Mouse (Mus musculus) fat pad, adult 2 months (tissue): ENCODE results near the gene AC131692.1.
"Not testable (repeated sequence)": the region's sequence is repeated elsewhere in the genome, so short reads cannot be mapped to it uniquely, and the experiment has no call there.

Experiments
- DNase-seq: peaks from one replicate; pipeline ENCODE4 v3.0.0-alpha.2; 2011; ENCODE audit warnings: low read depth, low spot score; ENCODE audit errors: extremely low read depth

Gene AC131692.1

GRCm38 (mm10) chr19:6117346-6117985, 23.2 kb downstream of the AC131692.1 start:
- no peak for DNase-seq

- DNase-seq = peak; percentile 58
Observed at GRCm38 (mm10) chr19:6117986-6118676, 23.9 kb downstream of the AC131692.1 start, which contains the start of gene Sac3d1. Gene Sac3d1 (minus strand): TSS chr19:6118650.

GRCm38 (mm10) chr19:6118677-6119185, 24.5 kb downstream of the AC131692.1 start:
- DNase-seq = no peak

- no peak for DNase-seq
Observed at GRCm38 (mm10) chr19:6121761-6122160, 27.5 kb downstream of the AC131692.1 start.

GRCm38 (mm10) chr19:6123330-6123729, 29.1 kb downstream of the AC131692.1 start:
- no peak for DNase-seq

- DNase-seq = no peak
Observed at GRCm38 (mm10) chr19:6124898-6125297, 30.7 kb downstream of the AC131692.1 start.

GRCm38 (mm10) chr19:6126289-6126688, 32.1 kb downstream of the AC131692.1 start:
- DNase-seq = no peak

GRCm38 (mm10) chr19:6126789-6127580, 32.8 kb downstream of the AC131692.1 start:
- DNase-seq = no peak

- DNase-seq = peak; percentile 88
Observed at GRCm38 (mm10) chr19:6127760-6128341, 33.6 kb downstream of the AC131692.1 start, which contains the start of gene Snx15. Gene Snx15 (minus strand): TSS chr19:6128304.

- DNase-seq = not testable (repeated sequence)
Observed at GRCm38 (mm10) chr19:6130414-6131128, 36.4 kb downstream of the AC131692.1 start.

GRCm38 (mm10) chr19:6132171-6132827, 38.1 kb downstream of the AC131692.1 start:
- DNase-seq = no peak

- DNase-seq = not testable (repeated sequence)
Observed at GRCm38 (mm10) chr19:6133197-6133596, 39.0 kb downstream of the AC131692.1 start.

- DNase-seq = no peak
Observed at GRCm38 (mm10) chr19:6136397-6136796, 42.2 kb downstream of the AC131692.1 start.

- no peak for DNase-seq
Observed at GRCm38 (mm10) chr19:6139701-6140100, 45.5 kb downstream of the AC131692.1 start.

GRCm38 (mm10) chr19:6140374-6140677, 46.1 kb downstream of the AC131692.1 start:
- no peak for DNase-seq

GRCm38 (mm10) chr19:6140678-6141393, 46.6 kb downstream of the AC131692.1 start, which contains the start of gene Batf2:
Gene Batf2 (plus strand): TSS chr19:6140983.
- no peak for DNase-seq

- DNase-seq = no peak
Observed at GRCm38 (mm10) chr19:6141394-6141749, 47.2 kb downstream of the AC131692.1 start, which contains the start of gene Arl2. Gene Arl2 (minus strand): TSS chr19:6141548.

- no peak for DNase-seq
Observed at GRCm38 (mm10) chr19:6144842-6145241, 50.6 kb downstream of the AC131692.1 start.
